In genomic region chr17:34978239-34978638, GRCm38 (mm10) we compare ENCODE assay signal across 28 mouse cellular contexts. TPM values are rescaled to one million over a fixed set of nuclear protein-coding genes. Genes with fewer than 3 reads are reported as not detected.
"Had no signal": no experiment of that assay in that cellular context is flagged by ENCODE, and none has a peak within 500 bp of the region (broad histone marks: within the 10 kb centered on the region; RNA-seq: fewer than 3 reads in every experiment).

No protein-coding gene starts in this region.

- H3K4me2 ChIP-seq: heart, embryonic 12.5 days; hindbrain, embryonic 14.5 days; intestine, embryonic 15.5 days; kidney, embryonic 15.5 days; limb, embryonic 12.5 days; liver, embryonic 11.5 days; liver, embryonic 13.5 days had no signal

- ATAC-seq: hindbrain, embryonic 16.5 days; inflammation-experienced regulatory T-cells, adult 6 months; intestine, embryonic 15.5 days; intestine, postnatal 0 days had no signal

- DNase-seq: gastrocnemius, adult 2 months; gastrocnemius, postnatal 10 days; gastrocnemius, postnatal 25 days; heart, adult 2 months; heart, postnatal 10 days; heart, postnatal 4 days; kidney, adult 2 months; kidney, adult 9 months; kidney, postnatal 25 days; kidney, postnatal 4 days; liver; liver, embryonic 13.5 days had no signal

- H3K27me3 ChIP-seq: heart, embryonic 12.5 days; intestine, embryonic 15.5 days; kidney, embryonic 15.5 days; limb, embryonic 12.5 days had no signal

- H3K9ac ChIP-seq: heart, embryonic 12.5 days; hindbrain, embryonic 14.5 days; intestine, embryonic 15.5 days; kidney, embryonic 15.5 days; limb, embryonic 12.5 days; liver, embryonic 13.5 days had no signal

- H3K9me3 ChIP-seq: heart, embryonic 12.5 days; hindbrain, embryonic 10.5 days; intestine, embryonic 15.5 days; kidney, embryonic 15.5 days; limb, embryonic 10.5 days; limb, embryonic 12.5 days; liver, embryonic 13.5 days had no signal

- H3K4me3 ChIP-seq: gastrocnemius, adult 2 months; heart, adult 2 months; heart, embryonic 12.5 days; hindbrain, embryonic 10.5 days; intestine, embryonic 15.5 days; kidney, embryonic 15.5 days; layer of hippocampus, adult 2 months; left cerebral cortex, adult 2 months; limb, embryonic 10.5 days; limb, embryonic 12.5 days; liver, embryonic 13.5 days had no signal

- H3K36me3 ChIP-seq: heart, embryonic 12.5 days; intestine, embryonic 15.5 days; limb, embryonic 12.5 days had no signal

- H3K27ac ChIP-seq: gastrocnemius, adult 2 months; heart, adult 2 months; hindbrain, embryonic 10.5 days; hindbrain, embryonic 14.5 days; intestine, embryonic 15.5 days; kidney, embryonic 15.5 days; kidney, postnatal 0 days; layer of hippocampus, adult 2 months; left cerebral cortex, adult 2 months; limb, embryonic 10.5 days; limb, embryonic 12.5 days; liver, embryonic 13.5 days had no signal

RNA-seq across cellular contexts. Expression of gene Hspa1l, which starts 5.7 kb away (rescaled TPM):
- polyA plus RNA-seq: inflammation-experienced regulatory T-cells, adult 6 months had no signal

RNA-seq across cellular contexts. Expression of gene Gm20481, which starts 8.5 kb away (rescaled TPM):
- polyA plus RNA-seq: heart, adult 2 months; heart, embryonic 12.5 days; heart, embryonic 16.5 days; hindbrain, embryonic 14.5 days; hindbrain, embryonic 16.5 days; intestine, embryonic 15.5 days; intestine, postnatal 0 days; kidney, adult 2 months; kidney, embryonic 15.5 days; kidney, postnatal 0 days; limb, embryonic 10.5 days; limb, embryonic 12.5 days; limb, embryonic 14.5 days; liver, embryonic 11.5 days; liver, embryonic 13.5 days had no signal

RNA-seq across cellular contexts. Expression of gene Hspa1b, which starts 19.2 kb away (rescaled TPM):
- polyA plus RNA-seq: limb, embryonic 12.5 days had no signal
